Mouse (Mus musculus) MEL (cell line): ENCODE measurements around the gene Snapin. TPM values are rescaled to one million over a fixed set of nuclear protein-coding genes. Genes with fewer than 3 reads are reported as not detected.

Source experiments
- DNase-seq: peaks from one replicate; pipeline ENCODE4 v3.0.0; 2011; ENCODE audit warnings: low read depth, low spot score
- H3K27ac ChIP-seq: 2 replicates; pipeline ENCODE4 v1.5.1; 2012; ENCODE audit warnings: low read depth, mild to moderate bottlenecking, control low read depth, low read length, moderate library complexity; ENCODE audit not compliant: control insufficient read depth
- H3K27me3 ChIP-seq, 2 experiments: fragments of 150-350 bp in 1 of 2; sonication (generic) in 1 of 2; 2 replicates each; pipeline ENCODE4 v1.6.1; 2012; ENCODE audit warnings: low read length in 2 of 2, mild to moderate bottlenecking in 2 of 2, improper control_type of control experiment in 1 of 2, moderate library complexity in 1 of 2; ENCODE audit not compliant: insufficient read depth in 2 of 2, control insufficient read depth in 1 of 2
- H3K36me3 ChIP-seq, 2 experiments: 2 replicates each; pipeline ENCODE4 v1.6.1; 2012 to 2014; ENCODE audit warnings: low read length in 2 of 2, improper control_type of control experiment in 1 of 2, inconsistent platforms in 1 of 2, mild to moderate bottlenecking in 1 of 2; ENCODE audit not compliant: insufficient read depth in 2 of 2, control insufficient read depth in 1 of 2
- H3K4me1 ChIP-seq, 2 experiments: fragments of 150-350 bp in 1 of 2; sonication (generic) in 1 of 2; 2 replicates each; pipeline ENCODE4 v1.6.1; 2012; ENCODE audit warnings: low read length in 2 of 2, improper control_type of control experiment in 1 of 2, mild to moderate bottlenecking in 1 of 2; ENCODE audit not compliant: insufficient read depth in 2 of 2, control insufficient read depth in 1 of 2
- H3K4me3 ChIP-seq, 2 experiments: fragments of 150-350 bp in 1 of 2; sonication (generic) in 1 of 2; 2 replicates each; pipeline ENCODE4 v1.5.1; 2012; ENCODE audit warnings: low read depth in 2 of 2, low read length in 2 of 2, mild to moderate bottlenecking in 2 of 2, moderate library complexity in 2 of 2, control low read depth in 1 of 2, improper control_type of control experiment in 1 of 2; ENCODE audit not compliant: control insufficient read depth in 1 of 2, insufficient read depth in 1 of 2
- H3K79me2 ChIP-seq: 2 replicates; pipeline ENCODE4 v1.6.1; 2012; ENCODE audit warnings: mild to moderate bottlenecking, low read length, moderate library complexity; ENCODE audit not compliant: control insufficient read depth, poor library complexity, insufficient read depth
- H3K9ac ChIP-seq: 2 replicates; pipeline ENCODE4 v1.6.1; 2012; ENCODE audit warnings: low read depth, mild to moderate bottlenecking, control low read depth, low read length, moderate library complexity; ENCODE audit not compliant: control insufficient read depth, poor library complexity, severe bottlenecking
- H3K9me3 ChIP-seq: fragments of 150-350 bp; sonication (generic); replicated peaks from 2 replicates; pipeline ENCODE4 v1.6.1; 2012; ENCODE audit warnings: mild to moderate bottlenecking, low read length, improper control_type of control experiment, moderate library complexity; ENCODE audit not compliant: insufficient read depth
- CHD2 ChIP-seq: IDR thresholded peaks from 2 replicates; pipeline ENCODE4 v1.6.1; 2011; ENCODE audit warnings: low read length, improper control_type of control experiment
- CTCF ChIP-seq, 3 experiments: IDR thresholded peaks in 2 of 3; conservative IDR thresholded peaks in 1 of 3; 2 replicates each; pipeline ENCODE4 v1.5.1; 2011 to 2012; ENCODE audit warnings: low read length in 3 of 3, low read depth in 2 of 3, mild to moderate bottlenecking in 2 of 3, improper control_type of control experiment in 1 of 3, inconsistent platforms in 1 of 3, mixed read lengths in 1 of 3, moderate library complexity in 1 of 3; ENCODE audit not compliant: control insufficient read depth in 1 of 3, insufficient read depth in 1 of 3, poor library complexity in 1 of 3, severe bottlenecking in 1 of 3
- E2F4 ChIP-seq: IDR thresholded peaks from 2 replicates; pipeline ENCODE4 v1.6.1; 2011; ENCODE audit warnings: low read depth, low read length, improper control_type of control experiment, borderline replicate concordance
- ELF1 ChIP-seq: IDR thresholded peaks from 2 replicates; pipeline ENCODE4 v1.6.1; 2014; ENCODE audit warnings: low read depth, mild to moderate bottlenecking, inconsistent platforms, low read length, improper control_type of control experiment, moderate library complexity
- EP300 ChIP-seq, 2 experiments: IDR thresholded peaks; 2 replicates each; pipeline ENCODE4 v1.6.1; 2011; ENCODE audit warnings: improper control_type of control experiment in 2 of 2, low read length in 2 of 2, low read depth in 1 of 2, mild to moderate bottlenecking in 1 of 2
- GABPA ChIP-seq: IDR thresholded peaks from 2 replicates; pipeline ENCODE4 v1.6.1; 2012; ENCODE audit warnings: low read depth, mild to moderate bottlenecking, inconsistent platforms, low read length, improper control_type of control experiment, moderate library complexity
- GATA1 ChIP-seq: IDR thresholded peaks from 2 replicates; pipeline ENCODE4 v1.6.1; 2011; ENCODE audit warnings: low read depth, low read length, improper control_type of control experiment
- MAZ ChIP-seq: IDR thresholded peaks from 2 replicates; pipeline ENCODE4 v1.6.1; 2012; ENCODE audit warnings: low read depth, mild to moderate bottlenecking, inconsistent platforms, low read length, improper control_type of control experiment
- MEF2A ChIP-seq: IDR thresholded peaks from 2 replicates; pipeline ENCODE4 v1.6.1; 2014; ENCODE audit warnings: low read depth, mild to moderate bottlenecking, inconsistent platforms, low read length, improper control_type of control experiment; ENCODE audit not compliant: poor library complexity, insufficient replicate concordance, severe bottlenecking; ENCODE audit errors: extremely low read depth
- MXI1 ChIP-seq: IDR thresholded peaks from 2 replicates; pipeline ENCODE4 v1.6.1; 2011; ENCODE audit warnings: mild to moderate bottlenecking, low read depth, low read length, improper control_type of control experiment
- MYC ChIP-seq: IDR thresholded peaks from 2 replicates; pipeline ENCODE4 v1.6.1; 2011; ENCODE audit warnings: low read depth, mild to moderate bottlenecking, low read length, improper control_type of control experiment, moderate library complexity
- NELFE ChIP-seq: IDR thresholded peaks from 2 replicates; pipeline ENCODE4 v1.6.1; 2011; ENCODE audit warnings: low read depth, low read length, improper control_type of control experiment
- NRF1 ChIP-seq: IDR thresholded peaks from 2 replicates; pipeline ENCODE4 v1.6.1; 2014; ENCODE audit warnings: low read depth, mild to moderate bottlenecking, inconsistent platforms, low read length, improper control_type of control experiment, moderate library complexity; ENCODE audit not compliant: poor library complexity, insufficient read depth, severe bottlenecking
- POLR2AphosphoS5 ChIP-seq: IDR thresholded peaks from 2 replicates; pipeline ENCODE4 v1.6.1; 2012; ENCODE audit warnings: low read depth, borderline replicate concordance, mild to moderate bottlenecking, inconsistent platforms, low read length, moderate library complexity, mixed read lengths
- RCOR1 ChIP-seq: IDR thresholded peaks from 2 replicates; pipeline ENCODE4 v1.6.1; 2012; ENCODE audit warnings: low read depth, mild to moderate bottlenecking, inconsistent platforms, low read length, improper control_type of control experiment
- TAL1 ChIP-seq: IDR thresholded peaks from 2 replicates; pipeline ENCODE4 v1.6.1; 2012; ENCODE audit warnings: mild to moderate bottlenecking, inconsistent platforms, low read length, moderate library complexity, mixed read lengths
- TBP ChIP-seq: IDR thresholded peaks from 2 replicates; pipeline ENCODE4 v1.8.0; 2011; ENCODE audit warnings: low read depth, low read length, improper control_type of control experiment
- UBTF ChIP-seq: IDR thresholded peaks from 2 replicates; pipeline ENCODE4 v1.6.1; 2012; ENCODE audit warnings: low read depth, mild to moderate bottlenecking, inconsistent platforms, low read length, improper control_type of control experiment, moderate library complexity, borderline replicate concordance; ENCODE audit not compliant: insufficient read depth
- polyA plus RNA-seq, 2 experiments: library from polyadenylated mRNA; stranded (reverse) in 1 of 2; unstranded in 1 of 2; fragments of >175 nt in 1 of 2; fragments of >200 nt in 1 of 2; gene quantifications; 2 replicates each; pipeline versions ENCODE4 v1.2.1 to v1.2.4; 2012; ENCODE audit warnings: low replicate concordance in 2 of 2, low read depth in 1 of 2; ENCODE audit not compliant: insufficient read length in 2 of 2, insufficient read depth in 1 of 2, missing spikeins in 1 of 2
- total RNA-seq: library from RNA; depleted of rRNA; stranded (reverse); fragments of 300-350 nt; gene quantifications from 2 replicates; pipeline ENCODE4 v1.2.3, GENCODE M21; 2012

The Snapin gene
- total and polyA plus RNA-seq, 3 experiments: 24.5 to 46.8 TPM; not detected in 1

GRCm38 (mm10) chr3:90514691-90515090 is 23.9 kb upstream of the Snapin start (continued):
- TF ChIP-seq NRF1: no peak
- TF ChIP-seq MYC: peak; percentile 86

DNA sequence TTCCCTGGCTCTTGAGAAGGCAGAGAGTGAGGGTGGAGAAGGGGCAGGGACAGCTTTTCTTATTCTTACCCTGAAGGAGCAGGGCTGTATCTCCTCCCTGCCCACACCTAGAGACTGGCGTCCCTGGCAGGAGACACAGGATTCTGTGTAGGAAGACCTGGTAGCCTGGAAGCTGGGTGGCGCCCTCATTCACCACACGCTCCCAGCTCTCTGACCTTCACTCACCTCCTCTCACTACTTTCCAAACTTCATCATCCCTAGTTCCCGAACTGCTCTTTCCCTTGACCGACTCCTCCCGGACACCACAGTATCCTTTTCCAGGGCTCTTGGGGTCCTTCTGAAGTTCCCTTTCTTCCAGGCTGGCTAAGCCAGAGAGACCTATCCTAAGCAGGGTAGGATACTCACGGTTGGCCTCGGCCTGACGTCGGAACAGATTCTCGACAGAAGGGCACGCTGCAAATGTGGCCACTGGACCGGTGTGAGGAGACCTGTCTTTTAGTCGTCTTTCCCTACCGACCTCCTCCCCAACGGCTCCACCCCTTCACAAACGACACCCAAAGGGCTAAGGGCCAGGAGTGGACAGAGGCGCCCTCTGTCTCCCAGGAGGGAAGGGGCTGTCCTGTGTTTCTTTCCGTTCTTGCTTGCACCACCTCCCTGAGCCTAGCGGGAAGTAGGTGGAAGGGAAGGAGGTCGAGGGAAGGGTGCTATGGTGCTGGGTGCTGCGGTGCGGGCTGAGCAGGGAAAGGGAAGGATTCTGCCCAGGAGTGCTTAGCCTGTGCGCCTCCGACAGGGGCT is 23.2 kb upstream of the Snapin start, which contains the start of the genes S100a1 and S100a13:
Gene S100a1 (minus strand): TSS at position 597 of the 795 bp plus-strand sequence.
Gene S100a13 (plus strand): TSS at position 640 of the 795 bp plus-strand sequence.
- TF ChIP-seq ELF1 (0 out of 2 replicates have a peak, but pooled peaks have one; percentile 3), CTCF (IDR thresholded peaks at IDR 0.05 in 2 of 3, conservative IDR thresholded peaks at IDR 0.05 in 1 of 3; ENCODE audit: control insufficient read depth in 1 of 3, insufficient read depth in 1 of 3, low read depth in 2 of 3, low read length in 3 of 3, poor library complexity in 1 of 3, severe bottlenecking in 1 of 3) (peak in 2 of 3 experiments; percentile 9 to 29; a peak in 2 of 6 replicates), CHD2 (no peak)
- TF ChIP-seq, all 39 proteins: peak for 2
- peaks cover 0 to 6% of the 10 kb centered on the region in 2 experiments; a peak in 2 of 4 replicates for H3K36me3 ChIP-seq
- no peak within 1 kb of the TSS; the same call in 1 of the 2 replicates for H3K27ac ChIP-seq
- peak; percentile 64 for DNase-seq
- H3K4me1 ChIP-seq: peaks cover 0 to 17% of the 10 kb centered on the region in 2 experiments; a peak in 3 of 4 replicates
- H3K4me3 ChIP-seq: peak within 1 kb of the TSS; percentile 64 to 84
- H3K27me3 ChIP-seq: no peaks in the 10 kb centered on the region
- peak within 1 kb of the TSS; percentile 70 for H3K9ac ChIP-seq
- no peaks in the 10 kb centered on the region for H3K9me3 ChIP-seq
- peaks cover 2% of the 10 kb centered on the region for H3K79me2 ChIP-seq

- no peaks in the 10 kb centered on the region for H3K9me3 ChIP-seq
- no peak overlapping the region for H3K27ac ChIP-seq
- H3K4me3 ChIP-seq: no peak overlapping the region
- H3K36me3 ChIP-seq: peaks cover 0 to 6% of the 10 kb centered on the region in 2 experiments; a peak in 2 of 4 replicates
- peaks cover 11% of the 10 kb centered on the region for H3K79me2 ChIP-seq
- no peak overlapping the region for H3K9ac ChIP-seq
- H3K4me1 ChIP-seq: peaks cover 0 to 17% of the 10 kb centered on the region in 2 experiments; a peak in 3 of 4 replicates
- no peaks in the 10 kb centered on the region for H3K27me3 ChIP-seq
- TF ChIP-seq MXI1 (no peak), ELF1 (no peak), RCOR1 (no peak), POLR2AphosphoS5 (no peak), NRF1 (no peak), EP300 (IDR thresholded peaks at IDR 0.05; ENCODE audit: low read depth in 1 of 2, low read length in 2 of 2) (no peak), GATA1 (no peak), NELFE (no peak), TAL1 (no peak), MAZ (no peak), TBP (no peak), UBTF (no peak), MYC (no peak), GABPA (no peak), MEF2A (no peak), E2F4 (no peak)
- DNase-seq: no peak
Observed at GRCm38 (mm10) chr3:90512948-90513642, 22.3 kb upstream of the Snapin start.
